ENCODE assay signal across 21 mouse cellular contexts in genomic region chr16:13516214-13516613, GRCm38 (mm10).
DNase-seq lines count a peak whose midpoint lies in the region; ATAC-seq and TF ChIP-seq lines count a peak whose summit lies in the region.
"Had no signal": no experiment of that assay in that cellular context is flagged by ENCODE, and none has a peak within 500 bp of the region (broad histone marks: within the 10 kb centered on the region; RNA-seq: fewer than 3 reads in every experiment).

No protein-coding gene starts in this region.

- ATAC-seq in hindbrain, embryonic 16.5 days, result no peak
- no peak for ATAC-seq in hindbrain, postnatal 0 days
- ATAC-seq in limb, embryonic 12.5 days (ENCODE audit: insufficient number of reproducible peaks, insufficient read depth, low FRiP score, low TSS enrichment, low read depth), result peak; percentile 68; the same call in 1 of the 2 replicates
- ATAC-seq in stomach, postnatal 0 days (ENCODE audit: low FRiP score, low TSS enrichment), result no peak
- ATAC-seq: activated CD4-positive, CD25-positive, alpha-beta regulatory T cell, adult 4 months; CD4-positive, CD25-positive, alpha-beta regulatory T cell, adult 4 months; forebrain, embryonic 13.5 days; forebrain, embryonic 15.5 days; Patski had no signal

- TF ChIP-seq CTCF in hindbrain, postnatal 0 days (IDR thresholded peaks at IDR 0.05; ENCODE audit: low read depth), result no peak
- no peak for TF ChIP-seq CTCF in stomach, postnatal 0 days (IDR thresholded peaks at IDR 0.05; ENCODE audit: low read depth)

- no peaks in the 10 kb centered on the region for H3K9me3 ChIP-seq in hindbrain, embryonic 16.5 days (ENCODE audit: control insufficient read depth, low read length)
- no peaks in the 10 kb centered on the region for H3K9me3 ChIP-seq in hindbrain, postnatal 0 days (ENCODE audit: low read length)
- H3K9me3 ChIP-seq in limb, embryonic 12.5 days, result no peaks in the 10 kb centered on the region
- no peaks in the 10 kb centered on the region for H3K9me3 ChIP-seq in limb, embryonic 10.5 days (replicated peaks)
- no peaks in the 10 kb centered on the region for H3K9me3 ChIP-seq in stomach, postnatal 0 days (ENCODE audit: control insufficient read depth, low read length)
- H3K9me3 ChIP-seq: embryonic facial prominence, embryonic 10.5 days; embryonic facial prominence, embryonic 12.5 days; forebrain, embryonic 13.5 days; forebrain, embryonic 15.5 days; G1E had no signal

- DNase-seq in hindbrain, postnatal 0 days (ENCODE audit: low spot score), result no peak
- no peak for DNase-seq in limb, embryonic 10.5 days (ENCODE audit: low spot score)
- DNase-seq in stomach, postnatal 0 days (ENCODE audit: low spot score), result no peak
- DNase-seq: adrenal gland, adult 8-10 months; adrenal gland, postnatal 36 days; B cell, adult 2 months; cerebellum, adult 11-12 months; cerebellum, adult 2 months; cerebellum, adult 9-10 months; cerebellum, postnatal 10 days; cerebellum, postnatal 25 days had no signal

- H3K9ac ChIP-seq in hindbrain, embryonic 16.5 days (ENCODE audit: low read depth, low read length), result 0 out of 2 replicates have a peak overlapping the region, but pooled peaks have one; percentile 3
- no peak overlapping the region for H3K9ac ChIP-seq in hindbrain, postnatal 0 days (replicated peaks; ENCODE audit: low read length)
- H3K9ac ChIP-seq in limb, embryonic 12.5 days (replicated peaks), result no peak overlapping the region
- H3K9ac ChIP-seq in stomach, postnatal 0 days (ENCODE audit: low read length), result no peak overlapping the region
- H3K9ac ChIP-seq: embryonic facial prominence, embryonic 12.5 days; forebrain, embryonic 13.5 days; forebrain, embryonic 15.5 days had no signal

- no peak overlapping the region for H3K4me2 ChIP-seq in hindbrain, embryonic 16.5 days (ENCODE audit: low read length)
- no peak overlapping the region for H3K4me2 ChIP-seq in hindbrain, postnatal 0 days (ENCODE audit: low read depth, low read length)
- no peak overlapping the region for H3K4me2 ChIP-seq in limb, embryonic 12.5 days
- no peak overlapping the region for H3K4me2 ChIP-seq in stomach, postnatal 0 days (replicated peaks; ENCODE audit: low read depth)
- H3K4me2 ChIP-seq: embryonic facial prominence, embryonic 12.5 days; forebrain, embryonic 13.5 days; forebrain, embryonic 15.5 days had no signal

- H3K36me3 ChIP-seq in hindbrain, embryonic 16.5 days (ENCODE audit: control insufficient read depth, insufficient read depth, low read length), result no peaks in the 10 kb centered on the region
- H3K36me3 ChIP-seq in hindbrain, postnatal 0 days (ENCODE audit: insufficient read depth, low read length), result no peaks in the 10 kb centered on the region
- no peaks in the 10 kb centered on the region for H3K36me3 ChIP-seq in limb, embryonic 12.5 days
- no peaks in the 10 kb centered on the region for H3K36me3 ChIP-seq in limb, embryonic 10.5 days
- H3K36me3 ChIP-seq in stomach, postnatal 0 days (ENCODE audit: control insufficient read depth, insufficient read depth, low read length), result no peaks in the 10 kb centered on the region
- H3K36me3 ChIP-seq: embryonic facial prominence, embryonic 10.5 days; embryonic facial prominence, embryonic 12.5 days; forebrain, embryonic 15.5 days; G1E had no signal

- no peak for TF ChIP-seq EP300 in stomach, postnatal 0 days (optimal IDR thresholded peaks at IDR 0.05)

- H3K27me3 ChIP-seq in hindbrain, embryonic 16.5 days (replicated peaks; ENCODE audit: control insufficient read depth, insufficient read depth, low read length), result no peaks in the 10 kb centered on the region
- H3K27me3 ChIP-seq in hindbrain, postnatal 0 days (ENCODE audit: insufficient read depth, low read length), result no peaks in the 10 kb centered on the region
- H3K27me3 ChIP-seq in limb, embryonic 12.5 days, result no peaks in the 10 kb centered on the region
- no peaks in the 10 kb centered on the region for H3K27me3 ChIP-seq in limb, embryonic 10.5 days (ENCODE audit: low read depth, poor library complexity, severe bottlenecking)
- H3K27me3 ChIP-seq in stomach, postnatal 0 days (ENCODE audit: control insufficient read depth, insufficient read depth, low read length), result no peaks in the 10 kb centered on the region
- H3K27me3 ChIP-seq: embryonic facial prominence, embryonic 12.5 days; forebrain, embryonic 13.5 days; forebrain, embryonic 15.5 days; Patski had no signal

- H3K4me1 ChIP-seq in hindbrain, embryonic 16.5 days (ENCODE audit: control insufficient read depth, insufficient read depth, low read depth, low read length), result no peaks in the 10 kb centered on the region
- no peaks in the 10 kb centered on the region for H3K4me1 ChIP-seq in hindbrain, postnatal 0 days (ENCODE audit: insufficient read depth, low read length)
- 0 out of 2 replicates have a peak, but pooled peaks cover 5% of the 10 kb centered on the region for H3K4me1 ChIP-seq in limb, embryonic 12.5 days (replicated peaks)
- H3K4me1 ChIP-seq in limb, embryonic 10.5 days, result peaks cover 1% of the 10 kb centered on the region; the same call in 1 of the 2 replicates
- H3K4me1 ChIP-seq in stomach, postnatal 0 days (replicated peaks; ENCODE audit: control insufficient read depth, insufficient read depth), result no peaks in the 10 kb centered on the region
- H3K4me1 ChIP-seq: embryonic facial prominence, embryonic 10.5 days; embryonic facial prominence, embryonic 12.5 days; forebrain, embryonic 13.5 days; forebrain, embryonic 15.5 days had no signal

- no peak overlapping the region for H3K4me3 ChIP-seq in hindbrain, embryonic 16.5 days (ENCODE audit: low read length)
- H3K4me3 ChIP-seq in hindbrain, postnatal 0 days (ENCODE audit: low read length), result no peak overlapping the region
- H3K4me3 ChIP-seq in limb, embryonic 12.5 days (replicated peaks), result no peak overlapping the region
- H3K4me3 ChIP-seq in limb, embryonic 10.5 days, result no peak overlapping the region
- no peak overlapping the region for H3K4me3 ChIP-seq in stomach, postnatal 0 days (ENCODE audit: low read depth, low read length)
- H3K4me3 ChIP-seq: embryonic facial prominence, embryonic 10.5 days; embryonic facial prominence, embryonic 12.5 days; forebrain, embryonic 13.5 days; forebrain, embryonic 15.5 days had no signal

- 34% methylated on average over 3 of the region's 3 CpGs for WGBS in hindbrain, embryonic 16.5 days
- WGBS in hindbrain, postnatal 0 days, result 55% methylated on average over 3 of the region's 3 CpGs
- 53% methylated on average over 3 of the region's 3 CpGs for WGBS in limb, embryonic 12.5 days
- 67% methylated on average over 3 of the region's 3 CpGs for WGBS in limb, embryonic 10.5 days
- 63% methylated on average over 3 of the region's 3 CpGs for WGBS in stomach, postnatal 0 days

- H3K27ac ChIP-seq in hindbrain, embryonic 16.5 days (ENCODE audit: low read depth, low read length), result no peak overlapping the region
- no peak overlapping the region for H3K27ac ChIP-seq in hindbrain, postnatal 0 days
- H3K27ac ChIP-seq in limb, embryonic 12.5 days, result no peak overlapping the region
- no peak overlapping the region for H3K27ac ChIP-seq in limb, embryonic 10.5 days
- no peak overlapping the region for H3K27ac ChIP-seq in stomach, postnatal 0 days (replicated peaks)
- H3K27ac ChIP-seq: embryonic facial prominence, embryonic 10.5 days; embryonic facial prominence, embryonic 12.5 days; forebrain, embryonic 13.5 days; forebrain, embryonic 15.5 days had no signal
